Comparison of ENCODE assay signal across 8 mouse cellular contexts in the genomic region with DNA sequence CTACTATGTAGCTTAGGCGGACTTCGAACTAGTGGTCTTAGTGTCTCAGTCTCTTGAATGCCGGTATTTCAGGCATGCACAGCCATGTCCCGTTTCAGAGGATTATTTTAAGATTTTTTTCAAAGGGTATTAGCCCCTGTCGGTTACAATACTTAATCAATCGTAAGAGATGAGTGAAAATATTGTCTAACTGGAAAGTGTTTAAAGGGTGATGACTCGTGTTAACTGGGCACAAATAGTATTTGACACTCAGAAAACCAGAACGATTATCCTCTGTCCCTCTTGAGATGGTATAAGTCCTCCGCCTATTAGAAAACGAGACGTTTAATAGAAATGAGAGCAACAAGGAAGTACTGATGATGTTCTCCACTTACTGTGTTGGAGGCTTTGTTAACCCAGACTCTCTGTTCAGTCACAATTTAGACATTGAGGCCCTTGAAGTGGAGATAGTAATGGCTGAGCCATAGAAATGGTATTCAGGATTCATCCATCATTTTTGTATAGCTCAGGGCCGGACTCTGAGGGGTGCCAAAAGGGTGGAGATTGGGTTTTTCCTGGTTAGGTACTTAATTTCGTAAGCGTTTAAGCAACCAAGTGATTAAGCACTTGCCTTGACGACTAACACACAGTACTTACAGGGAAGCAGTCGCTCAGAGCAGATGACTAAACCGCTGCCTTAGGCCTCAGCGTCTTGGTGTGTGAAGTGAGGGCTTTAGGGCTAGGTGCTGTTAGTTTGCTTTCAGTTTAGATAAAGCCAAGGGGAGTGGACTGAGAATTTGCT. TPM values are rescaled to one million over a fixed set of nuclear protein-coding genes. Genes with fewer than 3 reads are reported as not detected.
DNase-seq lines count a peak whose midpoint lies in the region; ATAC-seq and TF ChIP-seq lines count a peak whose summit lies in the region.

No protein-coding gene starts in this region.

- H3K9me3 ChIP-seq in embryonic facial prominence, embryonic 10.5 days: no peaks in the 10 kb centered on the region
- H3K9me3 ChIP-seq in hindbrain, embryonic 13.5 days: no peaks in the 10 kb centered on the region
- no peaks in the 10 kb centered on the region for H3K9me3 ChIP-seq in liver, postnatal 0 days (ENCODE audit: low read length)

- H3K27me3 ChIP-seq in embryonic facial prominence, embryonic 10.5 days (replicated peaks; ENCODE audit: low read depth, poor library complexity, severe bottlenecking): no peaks in the 10 kb centered on the region
- H3K27me3 ChIP-seq in hindbrain, embryonic 13.5 days: no peaks in the 10 kb centered on the region
- H3K27me3 ChIP-seq in liver, postnatal 0 days (ENCODE audit: insufficient read depth, low read length): no peaks in the 10 kb centered on the region

- peaks cover 49% of the 10 kb centered on the region for H3K4me1 ChIP-seq in embryonic facial prominence, embryonic 10.5 days
- peaks cover 44% of the 10 kb centered on the region for H3K4me1 ChIP-seq in hindbrain, embryonic 13.5 days (replicated peaks)
- peaks cover 30% of the 10 kb centered on the region for H3K4me1 ChIP-seq in liver, postnatal 0 days (ENCODE audit: insufficient read depth)

- 2% methylated on average over 18 of the region's 18 CpGs for WGBS in embryonic facial prominence, embryonic 10.5 days
- 1% methylated on average over 18 of the region's 18 CpGs for WGBS in hindbrain, embryonic 13.5 days
- under 1% methylated on average over 18 of the region's 18 CpGs for WGBS in liver, postnatal 0 days (ENCODE audit: insufficient replicate concordance)

- peaks cover 16% of the 10 kb centered on the region for H3K36me3 ChIP-seq in embryonic facial prominence, embryonic 10.5 days (replicated peaks)
- H3K36me3 ChIP-seq in hindbrain, embryonic 13.5 days: no peaks in the 10 kb centered on the region
- H3K36me3 ChIP-seq in liver, postnatal 0 days (replicated peaks; ENCODE audit: insufficient read depth, low read length): peaks cover 4% of the 10 kb centered on the region

- TF ChIP-seq CTCF in liver, postnatal 0 days (IDR thresholded peaks at IDR 0.05; ENCODE audit: low read depth): no peak

- no peak for ATAC-seq in hindbrain, embryonic 13.5 days (ENCODE audit: low FRiP score)
- ATAC-seq in liver, postnatal 0 days: no peak

- H3K9ac ChIP-seq in hindbrain, embryonic 13.5 days: peak overlapping the region; percentile 98
- peak overlapping the region; percentile 100 for H3K9ac ChIP-seq in liver, postnatal 0 days (replicated peaks)

- peak overlapping the region; percentile 95 for H3K4me2 ChIP-seq in hindbrain, embryonic 13.5 days
- H3K4me2 ChIP-seq in liver, postnatal 0 days (ENCODE audit: low read depth, low read length): peak overlapping the region; percentile 96

- TF ChIP-seq EP300 in liver, postnatal 0 days (IDR thresholded peaks at IDR 0.05; ENCODE audit: low read depth): no peak

- peak overlapping the region; percentile 99 for H3K4me3 ChIP-seq in embryonic facial prominence, embryonic 10.5 days
- H3K4me3 ChIP-seq in hindbrain, embryonic 13.5 days: peak overlapping the region; percentile 99
- H3K4me3 ChIP-seq in liver, postnatal 0 days (ENCODE audit: low read depth, low read length): peak overlapping the region; percentile 96

- H3K27ac ChIP-seq in embryonic facial prominence, embryonic 10.5 days (replicated peaks): 0 out of 2 replicates have a peak overlapping the region, but pooled peaks have one; percentile 5
- H3K27ac ChIP-seq in hindbrain, embryonic 13.5 days: peak overlapping the region; percentile 27; the same call in 1 of the 2 replicates
- H3K27ac ChIP-seq in liver, postnatal 0 days (ENCODE audit: low read depth): peak overlapping the region; percentile 100

- peak; percentile 15 for DNase-seq in thymus, postnatal 0 days (ENCODE audit: low spot score)
- DNase-seq in thymus, adult 18-20 months: no peak
- no peak for DNase-seq in embryonic facial prominence, embryonic 10.5 days (ENCODE audit: low spot score)
- no peak for DNase-seq in liver, postnatal 0 days
- DNase-seq in spleen, postnatal 36 days (ENCODE audit: low spot score in 2 of 2): peak; percentile 18 to 25
- DNase-seq in cerebellum, adult 18-20 months: no peak
- DNase-seq in right cerebral cortex, adult 18-20 months: no peak

RNA-seq across cellular contexts. Expression of gene Msl2, which starts 2.4 kb away (rescaled TPM):
- polyA plus RNA-seq in thymus, postnatal 0 days (2015; fragmentation: Nextera tagmentation; extraction: Ambion mirVana): 9.5 and 11.7 TPM in 2 replicates
- polyA plus RNA-seq in embryonic facial prominence, embryonic 10.5 days (2016; fragmentation: Nextera tagmentation; extraction: Ambion mirVana): 5.0 and 5.2 TPM in 2 replicates
- 5.4 and 6.6 TPM in 2 replicates for polyA plus RNA-seq in hindbrain, embryonic 13.5 days (2015; fragmentation: Nextera tagmentation; extraction: Ambion mirVana)
- 2.2 and 2.4 TPM in 2 replicates for polyA plus RNA-seq in liver, postnatal 0 days (2015; fragmentation: Nextera tagmentation; extraction: Ambion mirVana)

RNA-seq across cellular contexts. Expression of gene Pccb, which starts 41.6 kb away (rescaled TPM):
- 13.4 and 13.9 TPM in 2 replicates for polyA plus RNA-seq in thymus, postnatal 0 days (2015; fragmentation: Nextera tagmentation; extraction: Ambion mirVana)
- 13.2 and 14.4 TPM in 2 replicates for polyA plus RNA-seq in embryonic facial prominence, embryonic 10.5 days (2016; fragmentation: Nextera tagmentation; extraction: Ambion mirVana)
- polyA plus RNA-seq in hindbrain, embryonic 13.5 days (2015; fragmentation: Nextera tagmentation; extraction: Ambion mirVana): 22.1 and 25.3 TPM in 2 replicates
- 14.2 and 15.6 TPM in 2 replicates for polyA plus RNA-seq in liver, postnatal 0 days (2015; fragmentation: Nextera tagmentation; extraction: Ambion mirVana)

Comparison
In these comparisons a context has a peak if more than half of its experiments do, and no peak if none do; other contexts are left out.
1. DNase-seq: peak in thymus, postnatal 0 days (single experiment) and spleen, postnatal 36 days (2 of 2); none in thymus, adult 18-20 months (0 of 2), embryonic facial prominence, embryonic 10.5 days (single experiment), liver, postnatal 0 days (single experiment), cerebellum, adult 18-20 months (0 of 2) and right cerebral cortex, adult 18-20 months (single experiment).
2. H3K27ac ChIP-seq: peak in every context shown above with its lines; median percentile 100 in liver, postnatal 0 days; 27 in hindbrain, embryonic 13.5 days; 5 in embryonic facial prominence, embryonic 10.5 days.
3. Peak in every context shown above with its lines, with median percentiles within 50 percentile points of each other: H3K4me3 ChIP-seq.